Mouse (Mus musculus): ENCODE results near the gene 3110001I22Rik.

GRCm38 (mm10) chr16:13671685-13672385 is at the start of gene 3110001I22Rik, which contains the start of gene Bfar:
- TF ChIP-seq TAL1 (IDR thresholded peaks at IDR 0.05; ENCODE audit: low read length) (no peak), GATA1 (IDR thresholded peaks at IDR 0.05; ENCODE audit: low read length) (no peak)
